Mouse (Mus musculus) G1E (cell line): Measurements from ENCODE around the gene Vezt.

Experiments used
- CTCF ChIP-seq: IDR thresholded peaks from 2 replicates; pipeline ENCODE4 v1.5.1; 2012; ENCODE audit warnings: low read depth, low read length, inconsistent platforms, mixed read lengths
- GATA1 ChIP-seq: IDR thresholded peaks from 2 replicates; pipeline ENCODE4 v1.6.1; 2012; ENCODE audit warnings: borderline replicate concordance, low read length, inconsistent platforms, mixed read lengths
- GATA2 ChIP-seq: IDR thresholded peaks from 2 replicates; pipeline ENCODE4 v1.6.1; 2012; ENCODE audit warnings: low read depth, low read length, inconsistent platforms, borderline replicate concordance
- POLR2AphosphoS5 ChIP-seq: IDR thresholded peaks from 2 replicates; pipeline ENCODE4 v1.6.1; 2012; ENCODE audit warnings: low read depth, low read length, inconsistent platforms; ENCODE audit not compliant: insufficient replicate concordance
- TAL1 ChIP-seq: conservative IDR thresholded peaks from 2 replicates; pipeline ENCODE4 v1.6.1; 2012; ENCODE audit warnings: low read depth, low read length, inconsistent platforms, mixed read lengths

- TF ChIP-seq TAL1 = no peak
- no peak for TF ChIP-seq CTCF
- no peak for TF ChIP-seq GATA1
- TF ChIP-seq POLR2AphosphoS5 = no peak
- TF ChIP-seq GATA2 = no peak
These were observed 102.8 kb downstream of the Vezt start for GRCm38 (mm10) chr10:93932861-93933260.
